Mouse (Mus musculus) olfactory bulb, adult 2 months (tissue): ENCODE data around the gene Lztr1. TPM values are rescaled to one million over a fixed set of nuclear protein-coding genes. Genes with fewer than 3 reads are reported as not detected.

Experiments
- H3K27ac ChIP-seq: fragments of 200-500 bp; 2 replicates; pipeline ENCODE4 v1.5.1; 2012; ENCODE audit warnings: low read depth, low read length; ENCODE audit not compliant: insufficient read depth
- H3K4me1 ChIP-seq: fragments of 200-500 bp; 2 replicates; pipeline ENCODE4 v1.6.1; 2012; ENCODE audit warnings: low read length; ENCODE audit not compliant: control insufficient read depth, insufficient read depth
- H3K4me3 ChIP-seq: fragments of 200-500 bp; 2 replicates; pipeline ENCODE4 v1.5.1; 2012; ENCODE audit warnings: mild to moderate bottlenecking, low read depth, low read length, moderate library complexity; ENCODE audit not compliant: insufficient read depth
- CTCF ChIP-seq: fragments of 200-500 bp; IDR thresholded peaks from 2 replicates; pipeline ENCODE4 v1.5.1; 2012; ENCODE audit warnings: low read depth, mild to moderate bottlenecking, low read length, moderate library complexity; ENCODE audit not compliant: insufficient read depth
- POLR2A ChIP-seq: fragments of 200-500 bp; IDR thresholded peaks from 2 replicates; pipeline ENCODE4 v1.6.1; 2012; ENCODE audit warnings: mild to moderate bottlenecking, low read depth, low read length, moderate library complexity; ENCODE audit not compliant: insufficient read depth
- WGBS: fragments of 180-500 bp; shearing (Covaris S2); methylation state at CpG from one replicate; pipeline ENCODE4 v1.1.7; 2018; 5-methylcytosine and 5-hydroxymethylcytosine counted together
- polyA plus RNA-seq: library from polyadenylated mRNA; stranded (reverse); fragments of >200 nt; gene quantifications from 2 replicates; pipeline ENCODE4 v1.2.4, GENCODE M21; 2012; ENCODE audit warnings: low replicate concordance; ENCODE audit not compliant: missing spikeins, insufficient read depth, insufficient read length

Gene Lztr1
- polyA plus RNA-seq, 1 experiment: not detected

- Histone ChIP-seq H3K27ac (0 out of 2 replicates have a peak within 1 kb of the TSS, but pooled peaks have one; percentile 12), H3K4me1 (peaks cover 27% of the 10 kb centered on the region), H3K4me3 (peak within 1 kb of the TSS; percentile 31)
- TF ChIP-seq CTCF (no peak), POLR2A (no peak)
- WGBS: 3% methylated on average over 10 of the region's 10 CpGs
Measured at GRCm38 (mm10) chr16:17561751-17562208, 53.3 kb downstream of the Lztr1 start, which contains the start of gene P2rx6. Gene P2rx6, plus strand, starts transcription at chr16:17561885.

GRCm38 (mm10) chr16:17563580-17563979 is 55.1 kb downstream of the Lztr1 start:
- 9% methylated on average over 1 of the region's 1 CpGs for WGBS
- no peak overlapping the region for H3K4me3 ChIP-seq
- peaks cover 22% of the 10 kb centered on the region for H3K4me1 ChIP-seq
- TF ChIP-seq CTCF (no peak), POLR2A (no peak)
- peak overlapping the region; percentile 43; the same call in 1 of the 2 replicates for H3K27ac ChIP-seq

DNA sequence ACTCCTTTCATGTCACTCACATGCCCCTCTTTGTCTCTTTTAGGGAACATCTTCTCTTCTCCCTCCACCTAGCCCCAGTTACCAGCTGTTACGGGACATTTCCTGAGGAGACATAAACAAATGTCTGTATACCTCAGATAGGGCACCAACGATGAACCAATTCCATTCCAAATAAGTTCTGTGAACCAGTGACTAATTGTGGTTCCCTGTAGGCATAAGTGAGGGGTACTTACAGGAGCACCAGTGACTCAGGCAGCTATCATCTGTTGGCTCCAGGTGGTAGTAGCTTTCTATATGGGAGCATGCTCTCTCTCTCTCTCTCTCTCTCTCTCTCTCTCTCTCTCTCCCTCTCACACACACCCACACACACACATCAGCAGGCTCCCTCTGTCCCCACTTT is 55.7 kb downstream of the Lztr1 start:
- WGBS: 40% methylated on average over 2 of the region's 2 CpGs
- TF ChIP-seq CTCF (no peak), POLR2A (no peak)
- Histone ChIP-seq H3K4me1 (peaks cover 22% of the 10 kb centered on the region), H3K27ac (peak overlapping the region; percentile 43; the same call in 1 of the 2 replicates), H3K4me3 (no peak overlapping the region)

- H3K4me1 ChIP-seq: peaks cover 22% of the 10 kb centered on the region
- TF ChIP-seq POLR2A: no peak
- TF ChIP-seq CTCF: no peak
- WGBS: 76% methylated on average over 3 of the region's 3 CpGs
- no peak overlapping the region for H3K27ac ChIP-seq
- no peak overlapping the region for H3K4me3 ChIP-seq
Measured at GRCm38 (mm10) chr16:17564771-17565170, 56.3 kb downstream of the Lztr1 start.

GRCm38 (mm10) chr16:17566186-17566585 is 57.7 kb downstream of the Lztr1 start:
- TF ChIP-seq CTCF (no peak), POLR2A (no peak)
- no peak overlapping the region for H3K27ac ChIP-seq
- no peak overlapping the region for H3K4me3 ChIP-seq
- 31% methylated on average over 4 of the region's 4 CpGs for WGBS
- H3K4me1 ChIP-seq: peaks cover 17% of the 10 kb centered on the region

Other genes with a start within 250 kb of the Lztr1 start
- not detected in 2 replicates for gene Tmem191c, start 232.6 kb upstream of the Lztr1 start, polyA plus RNA-seq
- not detected in 2 replicates for gene Serpind1, start 177.3 kb upstream of the Lztr1 start, polyA plus RNA-seq
- gene Snap29, start 102.7 kb upstream of the Lztr1 start, polyA plus RNA-seq: not detected in 2 replicates
- 511 TPM in 1 of 2 replicates, not detected in the other for gene Pi4ka, start 102.4 kb upstream of the Lztr1 start, polyA plus RNA-seq
- gene Crkl, start 56.7 kb upstream of the Lztr1 start, polyA plus RNA-seq: not detected in 2 replicates
- not detected in 2 replicates for gene Aifm3, start 19.1 kb upstream of the Lztr1 start, polyA plus RNA-seq
- gene Thap7, start 22.4 kb downstream of the Lztr1 start, polyA plus RNA-seq: not detected in 2 replicates
- not detected in 2 replicates for gene Lrrc74b, start 52.6 kb downstream of the Lztr1 start, polyA plus RNA-seq
- gene P2rx6, start 53.2 kb downstream of the Lztr1 start, polyA plus RNA-seq: not detected in 2 replicates
- not detected in 2 replicates for gene Slc7a4, start 74.5 kb downstream of the Lztr1 start, polyA plus RNA-seq
- gene Smpd4, start 110.7 kb downstream of the Lztr1 start, polyA plus RNA-seq: not detected in 2 replicates
- gene Ccdc74a, start 137.8 kb downstream of the Lztr1 start, polyA plus RNA-seq: not detected in 2 replicates
- not detected in 2 replicates for gene Med15, start 224.2 kb downstream of the Lztr1 start, polyA plus RNA-seq